Mouse (Mus musculus): ENCODE results near the gene Vmn1r113.

The Vmn1r113 gene

GRCm38 (mm10) chr7:20786985-20787384 is at the start of gene Vmn1r113:
Gene Vmn1r113 (plus strand): TSS chr7:20787285.
- in situ Hi-C loops (cut with MboI, MseI): loop anchor here (10.0 to 25.0 kb wide), 8 partner anchors 350 to 1650 kb away; partner anchors contain the start of genes Vmn1r149 (in 2 of the 2), Gm16442 (in 1 of the 2), Gm16451 (in 1 of the 2) and Vmn1r101 (in 1 of the 2)

GRCm38 (mm10) chr7:20770885-20771284 is 16.2 kb upstream of the Vmn1r113 start, which contains the start of gene Vmn1r112:
Gene Vmn1r112 (plus strand): TSS chr7:20771185.
- in situ Hi-C loops (cut with MboI, MseI): loop anchor here in 1 of 2 experiments (5.0 kb wide), 1 partner anchor 1991 kb away; the partner anchor contains the start of gene Vmn1r157

- in situ Hi-C loops (cut with MboI, MseI): loop anchor here in 1 of 2 experiments (25.0 kb wide), 1 partner anchor 950 kb away; the partner anchor contains the start of gene Gm4175
Measured at GRCm38 (mm10) chr7:20812086-20812485, 25.0 kb downstream of the Vmn1r113 start, which contains the start of gene Vmn1r114. Gene Vmn1r114 (minus strand): TSS chr7:20812186.

Measured in T-helper 17 cell (primary cell).